Mouse (Mus musculus) spleen, adult 2 months (tissue): ENCODE data around the gene Fam89b.

Experiments
- CTCF ChIP-seq: fragments of 200-500 bp; IDR thresholded peaks from 2 replicates; pipeline ENCODE4 v1.5.1; 2011; ENCODE audit warnings: mild to moderate bottlenecking, inconsistent platforms; ENCODE audit not compliant: insufficient read depth, insufficient read length, insufficient replicate concordance; ENCODE audit errors: extremely low read depth
- POLR2A ChIP-seq: fragments of 200-500 bp; IDR thresholded peaks from 2 replicates; pipeline ENCODE4 v1.6.1; 2011; ENCODE audit warnings: low read depth, low read length, inconsistent platforms

DNA sequence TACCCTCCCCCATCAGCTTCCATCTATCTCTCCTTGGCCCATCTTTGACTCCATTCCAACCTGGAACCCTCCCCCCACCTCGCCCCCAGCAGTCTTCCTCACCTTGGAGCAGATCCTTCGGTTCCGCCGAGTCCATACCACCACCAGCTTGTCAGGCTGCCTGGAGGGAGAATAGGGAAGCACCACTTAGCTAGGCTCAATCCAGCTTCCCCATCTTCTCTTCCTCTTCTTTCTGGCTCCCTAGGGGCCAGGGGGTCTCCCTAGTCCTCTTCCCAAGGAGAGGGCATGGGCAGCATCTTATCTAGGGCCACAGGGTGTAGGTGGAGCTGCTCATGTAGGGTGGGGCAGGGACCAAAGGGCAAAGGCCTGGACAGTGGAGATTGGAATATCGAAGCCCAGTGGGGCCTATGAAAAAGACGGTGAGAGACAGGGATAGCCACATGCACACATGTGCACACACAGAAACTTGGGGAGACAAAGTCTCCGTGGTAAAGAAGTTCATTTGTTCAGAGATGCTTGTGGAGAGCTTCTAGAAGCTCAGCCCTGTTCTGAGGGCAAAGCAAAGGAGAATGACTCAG, 6.5 kb downstream of the Fam89b start:
- TF ChIP-seq CTCF (no peak), POLR2A (no peak)
